Mouse (Mus musculus) heart, postnatal 0 days (tissue): Measurements from ENCODE around the gene Sept10. TPM values are rescaled to one million over a fixed set of nuclear protein-coding genes. Genes with fewer than 3 reads are reported as not detected.
"Not testable (repeated sequence)": the region's sequence is repeated elsewhere in the genome, so short reads cannot be mapped to it uniquely, and the experiment has no call there.

ENCODE experiments used
- ATAC-seq: fragments of 200-750 bp; cut with Nextera tagmentation; 2 replicates; pipeline ENCODE4 v1.8.0; 2017; ENCODE audit warnings: low read depth, moderate number of reproducible peaks, moderate library complexity; ENCODE audit not compliant: insufficient read depth
- DNase-seq: peaks from one replicate; pipeline ENCODE4 v3.0.0-alpha.2; 2016; ENCODE audit warnings: low spot score
- H3K27ac ChIP-seq: fragments of 300-500 bp; sonication (generic); 2 replicates; pipeline ENCODE4 v1.5.1; 2014; ENCODE audit warnings: low read depth, mild to moderate bottlenecking
- H3K27me3 ChIP-seq: fragments of 300-500 bp; sonication (generic); 2 replicates; pipeline ENCODE4 v1.6.1; 2014; ENCODE audit warnings: low read length, mixed read lengths; ENCODE audit not compliant: control insufficient read depth, insufficient read depth
- H3K36me3 ChIP-seq: fragments of 300-500 bp; sonication (generic); replicated peaks from 2 replicates; pipeline ENCODE4 v1.6.1; 2014; ENCODE audit warnings: low read length, mixed read lengths; ENCODE audit not compliant: control insufficient read depth, insufficient read depth
- H3K4me1 ChIP-seq: fragments of 300-500 bp; sonication (generic); 2 replicates; pipeline ENCODE4 v1.6.1; 2014; ENCODE audit warnings: antibody characterized with exemption; ENCODE audit not compliant: control insufficient read depth, insufficient read depth
- H3K4me2 ChIP-seq: fragments of 300-500 bp; sonication (generic); 2 replicates; pipeline ENCODE4 v1.6.1; 2014; ENCODE audit warnings: low read depth, mild to moderate bottlenecking, low read length, moderate library complexity
- H3K4me3 ChIP-seq: fragments of 300-500 bp; sonication (generic); 2 replicates; pipeline ENCODE4 v1.5.1; 2014; ENCODE audit warnings: low read depth, low read length
- H3K9ac ChIP-seq: fragments of 300-500 bp; sonication (generic); replicated peaks from 2 replicates; pipeline ENCODE4 v1.6.1; 2014; ENCODE audit warnings: low read depth, low read length, mixed read lengths
- H3K9me3 ChIP-seq: fragments of 300-500 bp; sonication (generic); replicated peaks from 2 replicates; pipeline ENCODE4 v1.6.1; 2016; ENCODE audit warnings: low read length; ENCODE audit not compliant: control insufficient read depth
- CTCF ChIP-seq: IDR thresholded peaks from 2 replicates; pipeline ENCODE4 v1.5.1; 2016; ENCODE audit warnings: antibody characterized with exemption, control low read depth, low read depth
- EP300 ChIP-seq: IDR thresholded peaks from 2 replicates; pipeline ENCODE4 v1.6.1; 2016; ENCODE audit warnings: antibody characterized with exemption, low read depth
- WGBS: fragments of 180-500 bp; shearing (Covaris S2); extraction: QIAGEN DNeasy Blood & Tissue Kit; methylation state at CpG from one replicate; pipeline ENCODE4 v1.1.7; 2014; 5-methylcytosine and 5-hydroxymethylcytosine counted together
- polyA plus RNA-seq: library from polyadenylated mRNA; unstranded; fragments of >200 nt; fragmentation: Nextera tagmentation; extraction: Ambion mirVana; gene quantifications from 2 replicates; pipeline ENCODE4 v1.2.1, GENCODE M21; 2015
- total RNA-seq: library from RNA; depleted of rRNA; stranded (reverse); fragments of >200 nt; gene quantifications from 2 replicates; pipeline ENCODE4 v1.2.3, GENCODE M21; 2014; ENCODE audit warnings: low replicate concordance; rRNA removed

The Sept10 gene
- total and polyA plus RNA-seq, 2 experiments from 2014 or later = 27.8 to 33.8 TPM

- TF ChIP-seq CTCF (no peak), EP300 (no peak)
- 95% methylated on average over 5 of the region's 5 CpGs for WGBS
- H3K36me3 ChIP-seq = no peaks in the 10 kb centered on the region
- no peak overlapping the region for H3K9ac ChIP-seq
- no peak for DNase-seq
- ATAC-seq = no peak
- no peak overlapping the region for H3K27ac ChIP-seq
- H3K4me3 ChIP-seq = no peak overlapping the region
- no peak overlapping the region for H3K4me2 ChIP-seq
- no peaks in the 10 kb centered on the region for H3K9me3 ChIP-seq
- no peaks in the 10 kb centered on the region for H3K4me1 ChIP-seq
- no peaks in the 10 kb centered on the region for H3K27me3 ChIP-seq
Observed at GRCm38 (mm10) chr10:59104683-59105082, 117.0 kb downstream of the Sept10 start.

- H3K4me2 ChIP-seq, ATAC-seq, H3K27me3 ChIP-seq, H3K9me3 ChIP-seq, H3K4me1 ChIP-seq, DNase-seq, H3K9ac ChIP-seq, H3K4me3 ChIP-seq, H3K36me3 ChIP-seq, H3K27ac ChIP-seq: not testable (repeated sequence)
- 86% methylated on average over 5 of the region's 5 CpGs for WGBS
Observed at GRCm38 (mm10) chr10:59103076-59103475, 118.6 kb downstream of the Sept10 start.

GRCm38 (mm10) chr10:59091988-59092387 is 129.7 kb downstream of the Sept10 start:
- no peak overlapping the region for H3K9ac ChIP-seq
- ATAC-seq (no peak), DNase-seq (no peak)
- H3K36me3 ChIP-seq = no peaks in the 10 kb centered on the region
- H3K4me2 ChIP-seq = no peak overlapping the region
- H3K4me1 ChIP-seq = no peaks in the 10 kb centered on the region
- H3K9me3 ChIP-seq = no peaks in the 10 kb centered on the region
- no peak overlapping the region for H3K27ac ChIP-seq
- TF ChIP-seq EP300 = no peak
- no peak for TF ChIP-seq CTCF
- H3K27me3 ChIP-seq = no peaks in the 10 kb centered on the region
- WGBS = 89% methylated on average over 7 of the region's 7 CpGs
- no peak overlapping the region for H3K4me3 ChIP-seq

Other genes starting within 250 kb of the Sept10 start
- gene Sowahc, start 106 bp upstream of the Sept10 start, total RNA-seq = 2.4 TPM in 2 replicates
- 0.97 and 1.2 TPM in 2 replicates for gene Sowahc, start 106 bp upstream of the Sept10 start, polyA plus RNA-seq
- 26.0 and 28.4 TPM in 2 replicates for gene P4ha1, start 101.4 kb upstream of the Sept10 start, total RNA-seq
- gene P4ha1, start 101.4 kb upstream of the Sept10 start, polyA plus RNA-seq = 13.8 and 18.7 TPM in 2 replicates
- 11.7 and 19.2 TPM in 2 replicates for gene Gm10273, start 173.8 kb upstream of the Sept10 start, total RNA-seq
- 9.5 and 11.8 TPM in 2 replicates for gene Gm10273, start 173.8 kb upstream of the Sept10 start, polyA plus RNA-seq
- not detected in 2 replicates for gene Pla2g12b, start 181.8 kb upstream of the Sept10 start, total RNA-seq
- gene Pla2g12b, start 181.8 kb upstream of the Sept10 start, polyA plus RNA-seq = 0.20 and 0.29 TPM in 2 replicates
- 6.3 and 8.2 TPM in 2 replicates for gene Oit3, start 219.9 kb upstream of the Sept10 start, total RNA-seq
- gene Oit3, start 219.9 kb upstream of the Sept10 start, polyA plus RNA-seq = 3.0 and 3.2 TPM in 2 replicates